27 mouse cellular contexts compared by ENCODE assay signal in genomic region chr8:83250858-83251257, GRCm38 (mm10). TPM values are rescaled to one million over a fixed set of nuclear protein-coding genes. Genes with fewer than 3 reads are reported as not detected.
DNase-seq lines count a peak whose midpoint lies in the region; ATAC-seq and TF ChIP-seq lines count a peak whose summit lies in the region.
"Had no signal": no experiment of that assay in that cellular context is flagged by ENCODE, and none has a peak within 500 bp of the region (broad histone marks: within the 10 kb centered on the region; RNA-seq: fewer than 3 reads in every experiment).

No protein-coding gene starts in this region.

- H3K9me3 ChIP-seq in forebrain, embryonic 10.5 days = no peaks in the 10 kb centered on the region
- no peaks in the 10 kb centered on the region for H3K9me3 ChIP-seq in forebrain, embryonic 15.5 days
- H3K9me3 ChIP-seq in midbrain, embryonic 13.5 days = no peaks in the 10 kb centered on the region
- no peaks in the 10 kb centered on the region for H3K9me3 ChIP-seq in midbrain, embryonic 14.5 days (ENCODE audit: control insufficient read depth, low read length)
- H3K9me3 ChIP-seq in intestine, postnatal 0 days (ENCODE audit: control insufficient read depth) = no peaks in the 10 kb centered on the region
- H3K9me3 ChIP-seq: embryonic facial prominence, embryonic 10.5 days; forebrain, embryonic 12.5 days; heart, embryonic 12.5 days; neural tube, embryonic 15.5 days had no signal

- peaks cover 30% of the 10 kb centered on the region for H3K4me1 ChIP-seq in forebrain, embryonic 10.5 days
- H3K4me1 ChIP-seq in forebrain, embryonic 15.5 days = no peaks in the 10 kb centered on the region
- peaks cover 18% of the 10 kb centered on the region for H3K4me1 ChIP-seq in midbrain, embryonic 13.5 days (replicated peaks)
- 0 out of 2 replicates have a peak, but pooled peaks cover 2% of the 10 kb centered on the region for H3K4me1 ChIP-seq in midbrain, embryonic 14.5 days (ENCODE audit: control insufficient read depth, insufficient read depth, low read length)
- no peaks in the 10 kb centered on the region for H3K4me1 ChIP-seq in intestine, postnatal 0 days (replicated peaks; ENCODE audit: control insufficient read depth, insufficient read depth, low read length)
- H3K4me1 ChIP-seq: heart, embryonic 12.5 days; neural tube, embryonic 15.5 days had no signal

- ATAC-seq in forebrain, embryonic 15.5 days (replicated peaks) = no peak
- ATAC-seq in midbrain, embryonic 13.5 days = no peak
- ATAC-seq in midbrain, embryonic 14.5 days (ENCODE audit: low FRiP score, low TSS enrichment) = no peak
- no peak for ATAC-seq in intestine, postnatal 0 days
- ATAC-seq: activated CD4-positive, CD25-positive, alpha-beta regulatory T cell, adult 4 months; inflammation-experienced regulatory T-cells, adult 6 months; lung, postnatal 0 days had no signal

- H3K27me3 ChIP-seq in forebrain, embryonic 10.5 days (ENCODE audit: poor library complexity, severe bottlenecking) = no peaks in the 10 kb centered on the region
- H3K27me3 ChIP-seq in forebrain, embryonic 15.5 days = no peaks in the 10 kb centered on the region
- no peaks in the 10 kb centered on the region for H3K27me3 ChIP-seq in midbrain, embryonic 13.5 days
- no peaks in the 10 kb centered on the region for H3K27me3 ChIP-seq in midbrain, embryonic 14.5 days (ENCODE audit: control insufficient read depth, insufficient read depth, low read length)
- no peaks in the 10 kb centered on the region for H3K27me3 ChIP-seq in intestine, postnatal 0 days (replicated peaks; ENCODE audit: control insufficient read depth, insufficient read depth, low read length)
- H3K27me3 ChIP-seq: forebrain, embryonic 12.5 days; heart, embryonic 12.5 days; neural tube, embryonic 15.5 days had no signal

- 84% methylated on average over 6 of the region's 6 CpGs for WGBS in forebrain, embryonic 10.5 days
- 87% methylated on average over 6 of the region's 6 CpGs for WGBS in forebrain, embryonic 15.5 days
- 86% methylated on average over 6 of the region's 6 CpGs for WGBS in midbrain, embryonic 13.5 days
- WGBS in midbrain, embryonic 14.5 days = 84% methylated on average over 6 of the region's 6 CpGs
- 84% methylated on average over 6 of the region's 6 CpGs for WGBS in intestine, postnatal 0 days

- no peak for TF ChIP-seq CTCF in intestine, postnatal 0 days (IDR thresholded peaks at IDR 0.05; ENCODE audit: low read depth)

- H3K9ac ChIP-seq in forebrain, embryonic 15.5 days (replicated peaks) = no peak overlapping the region
- H3K9ac ChIP-seq in midbrain, embryonic 13.5 days (replicated peaks) = no peak overlapping the region
- H3K9ac ChIP-seq in midbrain, embryonic 14.5 days (replicated peaks; ENCODE audit: low read length) = no peak overlapping the region
- no peak overlapping the region for H3K9ac ChIP-seq in intestine, postnatal 0 days (ENCODE audit: low read depth, low read length)
- H3K9ac ChIP-seq: forebrain, embryonic 12.5 days; heart, embryonic 12.5 days; neural tube, embryonic 15.5 days had no signal

- no peak overlapping the region for H3K4me2 ChIP-seq in forebrain, embryonic 15.5 days (replicated peaks)
- H3K4me2 ChIP-seq in midbrain, embryonic 13.5 days (replicated peaks) = no peak overlapping the region
- no peak overlapping the region for H3K4me2 ChIP-seq in midbrain, embryonic 14.5 days (ENCODE audit: low read length)
- no peak overlapping the region for H3K4me2 ChIP-seq in intestine, postnatal 0 days (replicated peaks; ENCODE audit: low read depth)
- H3K4me2 ChIP-seq: forebrain, embryonic 12.5 days; heart, embryonic 12.5 days; neural tube, embryonic 15.5 days had no signal

- H3K27ac ChIP-seq in forebrain, embryonic 10.5 days = peak overlapping the region; percentile 65
- no peak overlapping the region for H3K27ac ChIP-seq in forebrain, embryonic 15.5 days (replicated peaks)
- peak overlapping the region; percentile 19; the same call in 1 of the 2 replicates for H3K27ac ChIP-seq in midbrain, embryonic 13.5 days
- H3K27ac ChIP-seq in midbrain, embryonic 14.5 days (replicated peaks; ENCODE audit: low read depth, low read length) = no peak overlapping the region
- no peak overlapping the region for H3K27ac ChIP-seq in intestine, postnatal 0 days (ENCODE audit: low read depth, low read length)
- H3K27ac ChIP-seq: neural tube, embryonic 15.5 days had no signal

- no peak for DNase-seq in forebrain, embryonic 10.5 days (ENCODE audit: extremely low spot score, low spot score)
- DNase-seq in kidney, adult 9 months = peak; percentile 26
- no peak for DNase-seq in kidney, postnatal 4 days
- DNase-seq in midbrain, embryonic 14.5 days = no peak
- DNase-seq in urinary bladder, postnatal 25 days (ENCODE audit: low spot score) = no peak
- DNase-seq: adrenal gland, adult 8-10 months; cerebellum, adult 11-12 months; cerebellum, postnatal 10 days; heart, adult 18-20 months; heart, postnatal 10 days; thymus, adult 2 months; thymus, postnatal 4 days had no signal

- no peak overlapping the region for H3K4me3 ChIP-seq in forebrain, embryonic 10.5 days
- no peak overlapping the region for H3K4me3 ChIP-seq in forebrain, embryonic 15.5 days
- no peak overlapping the region for H3K4me3 ChIP-seq in midbrain, embryonic 13.5 days (replicated peaks)
- no peak overlapping the region for H3K4me3 ChIP-seq in midbrain, embryonic 14.5 days (replicated peaks; ENCODE audit: low read depth, low read length)
- no peak overlapping the region for H3K4me3 ChIP-seq in intestine, postnatal 0 days (ENCODE audit: low read depth, low read length)
- H3K4me3 ChIP-seq: embryonic facial prominence, embryonic 10.5 days; forebrain, embryonic 12.5 days; heart, embryonic 12.5 days; neural tube, embryonic 15.5 days had no signal

- H3K36me3 ChIP-seq in forebrain, embryonic 10.5 days (replicated peaks) = peaks cover 41% of the 10 kb centered on the region
- H3K36me3 ChIP-seq in forebrain, embryonic 15.5 days = peaks cover 36% of the 10 kb centered on the region
- peaks cover 49% of the 10 kb centered on the region for H3K36me3 ChIP-seq in midbrain, embryonic 13.5 days
- peaks cover 53% of the 10 kb centered on the region for H3K36me3 ChIP-seq in midbrain, embryonic 14.5 days (ENCODE audit: control insufficient read depth, insufficient read depth, low read length)
- peaks cover 8% of the 10 kb centered on the region; the same call in 1 of the 2 replicates for H3K36me3 ChIP-seq in intestine, postnatal 0 days (ENCODE audit: control insufficient read depth, insufficient read depth)
- H3K36me3 ChIP-seq: heart, embryonic 12.5 days had no signal

RNA-seq across cellular contexts. Expression of gene Ucp1, which starts 39.3 kb away (rescaled TPM):
- polyA plus RNA-seq in forebrain, embryonic 10.5 days (2016; fragmentation: Nextera tagmentation; extraction: Ambion mirVana) = not detected in 2 replicates
- 0.18 and 0.23 TPM in 2 replicates for polyA plus RNA-seq in forebrain, embryonic 15.5 days (2015; fragmentation: Nextera tagmentation; extraction: Ambion mirVana)
- polyA plus RNA-seq in midbrain, embryonic 13.5 days (2015; fragmentation: Nextera tagmentation; extraction: Ambion mirVana) = 0.15 and 0.16 TPM in 2 replicates
- polyA plus RNA-seq in midbrain, embryonic 14.5 days (2014; fragmentation: Nextera tagmentation; extraction: Ambion mirVana) = not detected in 2 replicates
- not detected in 2 replicates for polyA plus RNA-seq in intestine, postnatal 0 days (2015; fragmentation: Nextera tagmentation; extraction: Ambion mirVana)
- polyA plus RNA-seq: activated CD4-positive, CD25-positive, alpha-beta regulatory T cell, adult 4 months; forebrain, embryonic 12.5 days; heart, embryonic 12.5 days; hindbrain, embryonic 11.5 days; inflammation-experienced regulatory T-cells, adult 6 months; limb, embryonic 11.5 days; liver, adult 2 months; liver, embryonic 16.5 days; stomach, embryonic 16.5 days had no signal

Comparison
In these comparisons a context has a peak if more than half of its experiments do, and no peak if none do; other contexts are left out.
1. H3K27ac ChIP-seq: peak in forebrain, embryonic 10.5 days (single experiment) and midbrain, embryonic 13.5 days (single experiment); none in forebrain, embryonic 15.5 days (single experiment), midbrain, embryonic 14.5 days (single experiment) and intestine, postnatal 0 days (single experiment).